Mouse (Mus musculus) stomach, postnatal 0 days (tissue): ENCODE data around the gene Brs3. TPM values are rescaled to one million over a fixed set of nuclear protein-coding genes. Genes with fewer than 3 reads are reported as not detected.

ENCODE experiments used
- ATAC-seq: fragments of 200-750 bp; cut with Nextera tagmentation; 2 replicates; pipeline ENCODE4 v1.8.0; 2017; ENCODE audit not compliant: low FRiP score, low TSS enrichment
- DNase-seq: peaks from one replicate; pipeline ENCODE4 v3.0.0-alpha.2; 2016; ENCODE audit warnings: low spot score
- H3K27ac ChIP-seq: fragments of 300-500 bp; sonication (generic); replicated peaks from 2 replicates; pipeline ENCODE4 v1.5.1; 2014; ENCODE audit warnings: mild to moderate bottlenecking, control low read depth
- H3K27me3 ChIP-seq: fragments of 300-500 bp; sonication (generic); 2 replicates; pipeline ENCODE4 v1.6.1; 2014; ENCODE audit warnings: low read length; ENCODE audit not compliant: control insufficient read depth, insufficient read depth
- H3K36me3 ChIP-seq: fragments of 300-500 bp; sonication (generic); 2 replicates; pipeline ENCODE4 v1.6.1; 2014; ENCODE audit warnings: low read length, mixed read lengths; ENCODE audit not compliant: control insufficient read depth, insufficient read depth
- H3K4me1 ChIP-seq: fragments of 300-500 bp; sonication (generic); replicated peaks from 2 replicates; pipeline ENCODE4 v1.6.1; 2014; ENCODE audit warnings: antibody characterized with exemption; ENCODE audit not compliant: control insufficient read depth, insufficient read depth
- H3K4me2 ChIP-seq: fragments of 300-500 bp; sonication (generic); replicated peaks from 2 replicates; pipeline ENCODE4 v1.6.1; 2014; ENCODE audit warnings: low read depth, mild to moderate bottlenecking, control low read depth, moderate library complexity
- H3K4me3 ChIP-seq: fragments of 300-500 bp; sonication (generic); 2 replicates; pipeline ENCODE4 v1.5.1; 2014; ENCODE audit warnings: low read depth, low read length, control low read depth
- H3K9ac ChIP-seq: fragments of 300-500 bp; sonication (generic); 2 replicates; pipeline ENCODE4 v1.6.1; 2014; ENCODE audit warnings: mild to moderate bottlenecking, low read length, control low read depth, mixed read lengths
- H3K9me3 ChIP-seq: fragments of 300-500 bp; sonication (generic); 2 replicates; pipeline ENCODE4 v1.6.1; 2016; ENCODE audit warnings: low read length; ENCODE audit not compliant: control insufficient read depth
- CTCF ChIP-seq: IDR thresholded peaks from 2 replicates; pipeline ENCODE4 v1.5.1; 2016; ENCODE audit warnings: antibody characterized with exemption, low read depth, mild to moderate bottlenecking, moderate library complexity
- EP300 ChIP-seq: optimal IDR thresholded peaks from 2 replicates; pipeline ENCODE3; 2016; ENCODE audit warnings: antibody characterized with exemption
- WGBS: fragments of 180-500 bp; shearing (Covaris S2); extraction: QIAGEN DNeasy Blood & Tissue Kit; methylation state at CpG from one replicate; pipeline ENCODE4 v1.1.7; 2014; 5-methylcytosine and 5-hydroxymethylcytosine counted together
- polyA plus RNA-seq: library from polyadenylated mRNA; unstranded; fragments of >200 nt; fragmentation: Nextera tagmentation; extraction: Ambion mirVana; gene quantifications from 2 replicates; pipeline ENCODE4 v1.2.1, GENCODE M21; 2015

The Brs3 gene
- polyA plus RNA-seq, 1 experiment from 2014 or later = not detected

DNA sequence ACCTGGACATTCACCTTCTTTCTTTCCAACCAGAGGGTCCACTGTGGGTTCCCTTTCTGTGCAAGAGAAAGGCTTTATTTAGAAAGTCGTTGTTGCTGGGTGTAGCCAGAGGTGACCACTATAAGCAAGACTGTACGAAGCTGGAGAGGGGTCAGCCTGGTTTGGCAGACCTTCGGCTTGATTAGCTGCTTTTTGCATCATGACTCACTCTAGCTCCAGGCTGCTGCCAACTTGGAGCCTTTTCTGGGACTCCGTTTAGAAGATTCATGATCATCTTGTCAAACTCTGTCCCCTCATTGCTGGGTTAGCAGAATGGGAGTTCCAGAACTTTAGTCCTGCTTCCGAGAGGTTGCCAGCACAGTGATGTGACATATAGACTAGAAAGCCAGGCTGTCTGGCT is 38.6 kb downstream of the Brs3 start:
- DNase-seq (no peak), ATAC-seq (no peak)
- Histone ChIP-seq H3K4me1 (no peaks in the 10 kb centered on the region), H3K9me3 (no peaks in the 10 kb centered on the region), H3K9ac (no peak overlapping the region), H3K27ac (no peak overlapping the region), H3K27me3 (no peaks in the 10 kb centered on the region), H3K36me3 (no peaks in the 10 kb centered on the region), H3K4me2 (no peak overlapping the region), H3K4me3 (no peak overlapping the region)
- whole genome bisulfite sequencing = 55% methylated on average over 5 of the region's 5 CpGs
- TF ChIP-seq EP300 = no peak
- TF ChIP-seq CTCF = no peak

DNA sequence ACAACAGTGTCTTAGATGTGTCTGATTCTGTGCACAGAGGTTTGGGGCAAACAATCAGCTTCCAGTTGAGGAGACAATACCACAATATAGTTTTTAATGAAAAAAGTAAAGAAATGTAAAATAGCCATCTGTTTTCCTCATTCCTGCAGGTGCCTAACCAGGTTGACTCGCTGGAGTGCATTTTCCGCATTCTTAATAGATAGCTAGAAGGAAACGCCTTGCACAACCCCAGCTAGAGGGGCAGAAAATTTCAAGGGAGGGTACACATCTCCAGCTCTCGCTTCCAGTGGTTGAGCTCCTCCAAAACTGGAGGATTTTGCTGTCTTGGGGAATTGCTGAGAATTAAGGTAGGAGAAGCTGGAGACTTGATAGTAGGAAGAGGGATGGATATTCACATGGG is 44.9 kb downstream of the Brs3 start, which contains the start of gene Vgll1:
Gene Vgll1, plus strand, starts transcription at position 301 of the 400 bp plus-strand sequence.
- Histone ChIP-seq H3K4me1 (no peaks in the 10 kb centered on the region), H3K9ac (no peak within 1 kb of the TSS), H3K4me2 (no peak within 1 kb of the TSS), H3K9me3 (no peaks in the 10 kb centered on the region), H3K27ac (no peak within 1 kb of the TSS), H3K36me3 (no peaks in the 10 kb centered on the region), H3K4me3 (no peak within 1 kb of the TSS), H3K27me3 (no peaks in the 10 kb centered on the region)
- TF ChIP-seq CTCF (no peak), EP300 (no peak)
- WGBS = 72% methylated on average over 4 of the region's 4 CpGs
- ATAC-seq (no peak), DNase-seq (no peak)

Other genes starting within 250 kb of the Brs3 start
- 1.9 and 2.2 TPM in 2 replicates for gene Map7d3, start 220.7 kb upstream of the Brs3 start, polyA plus RNA-seq
- 0.01 TPM in 1 of 2 replicates, not detected in the other for gene Adgrg4, start 172.9 kb upstream of the Brs3 start, polyA plus RNA-seq
- 37.2 and 38.3 TPM in 2 replicates for gene Htatsf1, start 10.5 kb downstream of the Brs3 start, polyA plus RNA-seq
- gene Vgll1, start 45.0 kb downstream of the Brs3 start, polyA plus RNA-seq = not detected in 2 replicates
- not detected in 2 replicates for gene Cd40lg, start 169.1 kb downstream of the Brs3 start, polyA plus RNA-seq